7 mouse cellular contexts compared by ENCODE assay signal in the genomic region with DNA sequence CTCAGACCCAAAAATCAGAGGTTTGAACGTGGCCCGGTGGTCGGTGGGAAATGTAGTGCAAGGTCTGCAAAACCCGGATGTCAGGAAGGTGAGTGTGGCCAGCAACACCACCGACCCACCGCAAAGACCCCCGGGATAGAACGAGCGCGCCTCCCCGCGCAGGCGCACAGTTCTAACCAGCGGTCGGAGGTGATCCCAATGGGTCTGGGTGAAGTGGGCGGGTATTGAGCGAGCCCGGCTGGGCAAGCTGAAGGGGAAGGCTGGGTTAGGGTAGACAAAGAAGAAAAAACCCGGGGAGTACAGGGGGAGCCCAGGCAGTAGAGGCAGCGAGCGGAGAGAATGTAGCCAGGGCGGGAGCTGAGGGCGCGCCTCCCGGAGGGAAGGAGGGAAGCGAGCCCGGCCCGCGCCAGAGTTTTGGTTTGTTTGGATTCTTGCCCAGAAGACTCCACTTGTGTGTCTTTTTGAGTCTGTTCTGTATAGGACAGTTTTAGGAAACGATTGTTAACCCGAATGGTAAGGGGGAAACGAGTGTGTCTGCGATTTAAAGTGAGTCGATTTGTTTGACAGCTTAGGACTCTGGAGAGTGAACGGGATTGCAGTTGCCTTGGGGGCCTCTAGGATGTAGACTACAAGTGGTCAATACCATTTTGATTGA. TPM values are rescaled to one million over a fixed set of nuclear protein-coding genes. Genes with fewer than 3 reads are reported as not detected.
DNase-seq lines count a peak whose midpoint lies in the region; ATAC-seq lines count a peak whose summit lies in the region.

No protein-coding gene starts in this region.

- H3K9me3 ChIP-seq in embryonic facial prominence, embryonic 13.5 days, result peaks cover 24% of the 10 kb centered on the region
- H3K9me3 ChIP-seq in limb, embryonic 13.5 days, result peaks cover 33% of the 10 kb centered on the region
- 0 out of 2 replicates have a peak, but pooled peaks cover 2% of the 10 kb centered on the region for H3K9me3 ChIP-seq in midbrain, embryonic 15.5 days

- ATAC-seq in embryonic facial prominence, embryonic 13.5 days (ENCODE audit: insufficient number of reproducible peaks, insufficient read depth, low FRiP score, low TSS enrichment, low read depth), result peak; percentile 86
- ATAC-seq in limb, embryonic 13.5 days (ENCODE audit: low FRiP score, low read depth), result peak; percentile 96
- peak; percentile 97 for ATAC-seq in midbrain, embryonic 15.5 days (replicated peaks)

- peak; percentile 22 to 24 for DNase-seq in heart, adult 9 months (ENCODE audit: low spot score in 2 of 2)
- peak; percentile 49 for DNase-seq in kidney, adult 9 months
- DNase-seq in splenic B cell, adult 2 months (ENCODE audit: low read depth, low spot score), result peak; percentile 27

- no peaks in the 10 kb centered on the region for H3K27me3 ChIP-seq in embryonic facial prominence, embryonic 13.5 days
- H3K27me3 ChIP-seq in limb, embryonic 13.5 days, result no peaks in the 10 kb centered on the region
- no peaks in the 10 kb centered on the region for H3K27me3 ChIP-seq in midbrain, embryonic 15.5 days (replicated peaks)
- no peaks in the 10 kb centered on the region for H3K27me3 ChIP-seq in splenic B cell, adult 2 months (ENCODE audit: control insufficient read depth, insufficient read depth, low read length, poor library complexity, severe bottlenecking)

- H3K36me3 ChIP-seq in embryonic facial prominence, embryonic 13.5 days, result peaks cover 57% of the 10 kb centered on the region
- peaks cover 59% of the 10 kb centered on the region for H3K36me3 ChIP-seq in limb, embryonic 13.5 days
- no peaks in the 10 kb centered on the region; the same call in 1 of the 2 replicates for H3K36me3 ChIP-seq in midbrain, embryonic 15.5 days (replicated peaks)
- no peaks in the 10 kb centered on the region for H3K36me3 ChIP-seq in splenic B cell, adult 2 months (ENCODE audit: control insufficient read depth, insufficient read depth, low read length, poor library complexity, severe bottlenecking)

- H3K4me3 ChIP-seq in brown adipose tissue, adult 24 weeks (ENCODE audit: insufficient read depth, low read depth, low read length), result peak overlapping the region; percentile 42
- peak overlapping the region; percentile 58 for H3K4me3 ChIP-seq in embryonic facial prominence, embryonic 13.5 days
- peak overlapping the region; percentile 58 for H3K4me3 ChIP-seq in limb, embryonic 13.5 days
- peak overlapping the region; percentile 74 for H3K4me3 ChIP-seq in midbrain, embryonic 15.5 days

- H3K9ac ChIP-seq in embryonic facial prominence, embryonic 13.5 days, result peak overlapping the region; percentile 78
- H3K9ac ChIP-seq in limb, embryonic 13.5 days, result peak overlapping the region; percentile 80
- H3K9ac ChIP-seq in midbrain, embryonic 15.5 days, result peak overlapping the region; percentile 67

- no peak overlapping the region for H3K27ac ChIP-seq in brown adipose tissue, adult 24 weeks (replicated peaks; ENCODE audit: low read depth, low read length)
- H3K27ac ChIP-seq in embryonic facial prominence, embryonic 13.5 days, result peak overlapping the region; percentile 94
- H3K27ac ChIP-seq in limb, embryonic 13.5 days, result peak overlapping the region; percentile 89
- peak overlapping the region; percentile 90 for H3K27ac ChIP-seq in midbrain, embryonic 15.5 days

- no peaks in the 10 kb centered on the region for H3K4me1 ChIP-seq in brown adipose tissue, adult 24 weeks (ENCODE audit: control insufficient read depth, insufficient read depth, insufficient read length, low read length)
- H3K4me1 ChIP-seq in embryonic facial prominence, embryonic 13.5 days, result peaks cover 3% of the 10 kb centered on the region; the same call in 1 of the 2 replicates
- peaks cover 3% of the 10 kb centered on the region; the same call in 1 of the 2 replicates for H3K4me1 ChIP-seq in limb, embryonic 13.5 days
- peaks cover 8% of the 10 kb centered on the region; the same call in 1 of the 2 replicates for H3K4me1 ChIP-seq in midbrain, embryonic 15.5 days

- peak overlapping the region; percentile 62 for H3K4me2 ChIP-seq in embryonic facial prominence, embryonic 13.5 days
- H3K4me2 ChIP-seq in limb, embryonic 13.5 days (replicated peaks), result peak overlapping the region; percentile 64
- H3K4me2 ChIP-seq in midbrain, embryonic 15.5 days, result peak overlapping the region; percentile 65

- WGBS in embryonic facial prominence, embryonic 13.5 days, result 3% methylated on average over 35 of the region's 35 CpGs
- 3% methylated on average over 35 of the region's 35 CpGs for WGBS in limb, embryonic 13.5 days
- 2% methylated on average over 35 of the region's 35 CpGs for WGBS in midbrain, embryonic 15.5 days

RNA-seq across cellular contexts. Expression of a gene that starts 21.9 kb away (rescaled TPM):
- 1.1 TPM in 1 of 2 replicates, not detected in the other for polyA plus RNA-seq in brown adipose tissue, adult 24 weeks (2012; ENCODE audit: insufficient read depth, insufficient read length, missing spikeins)
- polyA plus RNA-seq in embryonic facial prominence, embryonic 13.5 days (2015; fragmentation: Nextera tagmentation; extraction: Ambion mirVana), result 11.3 and 19.2 TPM in 2 replicates
- polyA plus RNA-seq in limb, embryonic 13.5 days (2015; fragmentation: Nextera tagmentation; extraction: Ambion mirVana), result 13.8 and 14.6 TPM in 2 replicates
- polyA plus RNA-seq in midbrain, embryonic 15.5 days (2015; fragmentation: Nextera tagmentation; extraction: Ambion mirVana), result 23.4 and 24.9 TPM in 2 replicates

RNA-seq across cellular contexts. Expression of a gene that starts 25.9 kb away (rescaled TPM):
- 17.8 and 24.3 TPM in 2 replicates for polyA plus RNA-seq in brown adipose tissue, adult 24 weeks (2012; ENCODE audit: insufficient read depth, insufficient read length, missing spikeins)
- polyA plus RNA-seq in embryonic facial prominence, embryonic 13.5 days (2015; fragmentation: Nextera tagmentation; extraction: Ambion mirVana), result 23.7 and 24.2 TPM in 2 replicates
- 22.2 and 22.4 TPM in 2 replicates for polyA plus RNA-seq in limb, embryonic 13.5 days (2015; fragmentation: Nextera tagmentation; extraction: Ambion mirVana)
- 13.7 and 15.4 TPM in 2 replicates for polyA plus RNA-seq in midbrain, embryonic 15.5 days (2015; fragmentation: Nextera tagmentation; extraction: Ambion mirVana)

RNA-seq across cellular contexts. Expression of a gene that starts 40.3 kb away (rescaled TPM):
- 3,242 and 3,950 TPM in 2 replicates for polyA plus RNA-seq in brown adipose tissue, adult 24 weeks (2012; ENCODE audit: insufficient read depth, insufficient read length, missing spikeins)
- polyA plus RNA-seq in embryonic facial prominence, embryonic 13.5 days (2015; fragmentation: Nextera tagmentation; extraction: Ambion mirVana), result 3.7 and 4.7 TPM in 2 replicates
- 1.8 and 2.4 TPM in 2 replicates for polyA plus RNA-seq in limb, embryonic 13.5 days (2015; fragmentation: Nextera tagmentation; extraction: Ambion mirVana)
- 6.5 and 6.8 TPM in 2 replicates for polyA plus RNA-seq in midbrain, embryonic 15.5 days (2015; fragmentation: Nextera tagmentation; extraction: Ambion mirVana)

RNA-seq across cellular contexts. Expression of a gene that starts 49.1 kb away (rescaled TPM):
- polyA plus RNA-seq in brown adipose tissue, adult 24 weeks (2012; ENCODE audit: insufficient read depth, insufficient read length, missing spikeins), result 32.4 and 34.3 TPM in 2 replicates
- 149 and 151 TPM in 2 replicates for polyA plus RNA-seq in embryonic facial prominence, embryonic 13.5 days (2015; fragmentation: Nextera tagmentation; extraction: Ambion mirVana)
- polyA plus RNA-seq in limb, embryonic 13.5 days (2015; fragmentation: Nextera tagmentation; extraction: Ambion mirVana), result 147 and 154 TPM in 2 replicates
- 81.9 and 83.5 TPM in 2 replicates for polyA plus RNA-seq in midbrain, embryonic 15.5 days (2015; fragmentation: Nextera tagmentation; extraction: Ambion mirVana)

RNA-seq across cellular contexts. Expression of a gene that starts 53.4 kb away (rescaled TPM):
- polyA plus RNA-seq in brown adipose tissue, adult 24 weeks (2012; ENCODE audit: insufficient read depth, insufficient read length, missing spikeins), result 2.4 and 2.5 TPM in 2 replicates
- 14.5 and 18.7 TPM in 2 replicates for polyA plus RNA-seq in embryonic facial prominence, embryonic 13.5 days (2015; fragmentation: Nextera tagmentation; extraction: Ambion mirVana)
- polyA plus RNA-seq in limb, embryonic 13.5 days (2015; fragmentation: Nextera tagmentation; extraction: Ambion mirVana), result 18.8 and 20.6 TPM in 2 replicates
- 18.9 and 19.8 TPM in 2 replicates for polyA plus RNA-seq in midbrain, embryonic 15.5 days (2015; fragmentation: Nextera tagmentation; extraction: Ambion mirVana)

Comparison
In these comparisons a context has a peak if more than half of its experiments do, and no peak if none do; other contexts are left out.
1. RNA of a gene that starts 40.3 kb away (polyA plus RNA-seq): 3,242 to 3,950 TPM in brown adipose tissue, adult 24 weeks; 6.5 to 6.8 TPM in midbrain, embryonic 15.5 days, 3.7 to 4.7 TPM in embryonic facial prominence, embryonic 13.5 days and 1.8 to 2.4 TPM in limb, embryonic 13.5 days; every median in the first group is over 100 times any median in the second.
2. Peak in every context shown above with its lines, with median percentiles within 50 percentile points of each other: H3K4me3 ChIP-seq, ATAC-seq, H3K4me2 ChIP-seq, H3K9ac ChIP-seq and DNase-seq.